Mouse (Mus musculus): ENCODE data around the gene Arhgap25. TPM values are rescaled to one million over a fixed set of nuclear protein-coding genes. Genes with fewer than 3 reads are reported as not detected.

Arhgap25 gene
- polyA plus RNA-seq (2015; fragmentation: Nextera tagmentation; extraction: Ambion mirVana): 3.0 and 4.1 TPM in 2 replicates

DNA sequence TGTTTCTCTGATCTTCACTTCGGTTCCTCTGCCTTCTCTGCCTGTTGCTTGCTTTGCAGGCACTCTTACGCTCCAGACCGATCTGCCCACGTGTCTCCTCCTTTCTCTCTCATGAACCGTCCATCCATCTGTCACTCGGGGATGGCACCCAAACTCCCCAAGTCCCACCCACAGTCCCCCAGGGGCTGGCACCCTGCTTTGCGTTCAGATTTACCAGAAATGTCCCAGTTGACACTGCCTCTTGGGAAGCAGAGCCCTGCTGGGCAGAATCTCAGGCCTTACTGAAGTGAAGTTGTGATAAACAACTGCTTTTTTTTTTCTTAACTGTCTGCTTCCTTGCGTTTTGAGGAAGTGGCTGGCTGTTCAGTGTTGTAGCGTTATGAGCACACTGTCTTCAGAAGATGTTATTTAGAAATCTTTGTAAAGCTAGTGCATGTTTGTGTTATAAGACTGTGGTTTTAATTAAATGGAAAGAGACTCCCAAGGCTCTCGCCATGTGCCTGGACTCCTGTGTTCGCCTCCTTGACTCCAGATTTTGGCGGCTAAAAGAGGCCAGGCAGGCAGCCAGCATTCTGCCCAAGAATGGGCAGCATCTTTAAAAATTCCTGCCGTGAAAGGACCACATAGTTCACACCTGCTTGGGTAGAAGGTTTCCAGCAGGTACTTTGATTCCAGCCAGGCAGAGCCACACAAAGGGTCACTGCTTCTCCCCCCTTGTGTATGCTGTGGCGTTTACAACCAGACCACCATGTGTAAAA is at the start of gene Arhgap25:
Arhgap25 (minus strand) TSS at position 307 of the 758 bp plus-strand sequence.

DNA sequence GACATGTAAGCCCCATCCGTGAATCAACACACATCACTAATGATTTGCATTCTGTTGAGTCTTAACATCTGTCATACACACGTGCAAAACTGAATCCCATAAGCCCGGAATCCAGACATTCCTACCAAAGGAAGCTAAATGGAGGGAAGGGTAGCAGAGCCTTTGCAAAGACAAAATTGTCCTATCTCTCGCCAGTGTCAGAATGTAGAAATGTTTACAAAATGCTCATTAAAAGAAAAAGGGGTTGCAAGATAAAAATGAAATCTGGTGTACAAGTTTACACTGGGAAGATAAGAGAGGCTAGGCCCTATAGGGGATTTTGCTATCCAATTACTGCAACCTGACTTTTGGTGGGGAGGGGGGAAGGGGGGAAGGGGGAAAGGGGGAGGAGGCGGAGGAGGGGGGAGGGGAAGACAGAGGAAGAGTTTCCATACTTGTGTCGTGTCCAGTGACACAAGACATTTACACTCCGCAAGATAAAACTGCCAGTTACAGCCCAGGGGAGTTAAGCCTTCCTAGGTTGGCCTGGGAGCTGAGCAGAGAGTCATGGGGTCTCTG is 104.5 kb downstream of the Arhgap25 start, which contains the start of gene Bmp10:
Bmp10 (plus strand) TSS at position 508 of the 558 bp plus-strand sequence.

Other genes with a start within 250 kb of the Arhgap25 start
- gene Antxr1, start 197.4 kb downstream of the Arhgap25 start, polyA plus RNA-seq (2015; fragmentation: Nextera tagmentation; extraction: Ambion mirVana): 8.1 and 8.4 TPM in 2 replicates
- 0.15 TPM in 1 of 2 replicates, not detected in the other for gene Gkn1, start 182.3 kb downstream of the Arhgap25 start, polyA plus RNA-seq (2015; fragmentation: Nextera tagmentation; extraction: Ambion mirVana)
- gene Gkn2, start 159.9 kb downstream of the Arhgap25 start, polyA plus RNA-seq (2015; fragmentation: Nextera tagmentation; extraction: Ambion mirVana): not detected in 2 replicates
- gene Gkn3, start 144.3 kb downstream of the Arhgap25 start, polyA plus RNA-seq (2015; fragmentation: Nextera tagmentation; extraction: Ambion mirVana): 0.73 and 0.81 TPM in 2 replicates
- not detected in 2 replicates for gene Bmp10, start 104.3 kb downstream of the Arhgap25 start, polyA plus RNA-seq (2015; fragmentation: Nextera tagmentation; extraction: Ambion mirVana)
- gene Prokr1, start 57.5 kb upstream of the Arhgap25 start, polyA plus RNA-seq (2015; fragmentation: Nextera tagmentation; extraction: Ambion mirVana): 3.3 and 3.6 TPM in 2 replicates
- 6.0 and 6.1 TPM in 2 replicates for gene Aplf, start 138.9 kb upstream of the Arhgap25 start, polyA plus RNA-seq (2015; fragmentation: Nextera tagmentation; extraction: Ambion mirVana)
- gene Efcc1, start 197.6 kb upstream of the Arhgap25 start, polyA plus RNA-seq (2015; fragmentation: Nextera tagmentation; extraction: Ambion mirVana): 0.83 and 0.88 TPM in 2 replicates
- 0.33 TPM in 1 of 2 replicates, not detected in the other for gene Gp9, start 244.8 kb upstream of the Arhgap25 start, polyA plus RNA-seq (2015; fragmentation: Nextera tagmentation; extraction: Ambion mirVana)

Data from skeletal muscle tissue, postnatal 0 days (tissue).